Mouse (Mus musculus) ovary, adult 18-20 months (tissue): ENCODE measurements around the gene Phox2b.

ENCODE experiments used
- DNase-seq: peaks from one replicate; pipeline ENCODE4 v3.0.0; 2022; ENCODE audit warnings: low spot score, mixed read lengths

The Phox2b gene

GRCm38 (mm10) chr5:67098733-67099323 is at the start of gene Phox2b:
Phox2b (minus strand) TSS chr5:67099301.
- DNase-seq: no peak

DNA sequence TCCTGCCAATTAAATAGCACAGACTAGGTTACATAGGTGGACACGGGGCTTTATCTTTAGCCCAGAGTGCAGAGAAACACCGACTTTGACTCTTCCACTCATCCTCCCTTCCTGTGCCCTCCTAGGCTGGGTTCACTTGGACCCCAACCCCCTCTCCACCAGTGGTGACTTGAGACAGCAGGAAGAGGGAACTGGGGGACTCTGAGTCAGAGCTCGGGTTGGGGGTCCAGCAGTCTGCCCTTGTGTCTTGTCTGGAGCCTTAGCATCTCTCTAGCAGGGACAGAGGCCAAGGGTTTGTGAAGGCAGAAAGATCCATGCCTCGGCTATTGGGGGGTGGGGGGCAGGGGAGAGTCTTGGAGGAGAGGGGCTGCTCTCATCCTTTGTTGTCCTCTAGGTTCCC is 43.5 kb upstream of the Phox2b start:
- no peak for DNase-seq

DNA sequence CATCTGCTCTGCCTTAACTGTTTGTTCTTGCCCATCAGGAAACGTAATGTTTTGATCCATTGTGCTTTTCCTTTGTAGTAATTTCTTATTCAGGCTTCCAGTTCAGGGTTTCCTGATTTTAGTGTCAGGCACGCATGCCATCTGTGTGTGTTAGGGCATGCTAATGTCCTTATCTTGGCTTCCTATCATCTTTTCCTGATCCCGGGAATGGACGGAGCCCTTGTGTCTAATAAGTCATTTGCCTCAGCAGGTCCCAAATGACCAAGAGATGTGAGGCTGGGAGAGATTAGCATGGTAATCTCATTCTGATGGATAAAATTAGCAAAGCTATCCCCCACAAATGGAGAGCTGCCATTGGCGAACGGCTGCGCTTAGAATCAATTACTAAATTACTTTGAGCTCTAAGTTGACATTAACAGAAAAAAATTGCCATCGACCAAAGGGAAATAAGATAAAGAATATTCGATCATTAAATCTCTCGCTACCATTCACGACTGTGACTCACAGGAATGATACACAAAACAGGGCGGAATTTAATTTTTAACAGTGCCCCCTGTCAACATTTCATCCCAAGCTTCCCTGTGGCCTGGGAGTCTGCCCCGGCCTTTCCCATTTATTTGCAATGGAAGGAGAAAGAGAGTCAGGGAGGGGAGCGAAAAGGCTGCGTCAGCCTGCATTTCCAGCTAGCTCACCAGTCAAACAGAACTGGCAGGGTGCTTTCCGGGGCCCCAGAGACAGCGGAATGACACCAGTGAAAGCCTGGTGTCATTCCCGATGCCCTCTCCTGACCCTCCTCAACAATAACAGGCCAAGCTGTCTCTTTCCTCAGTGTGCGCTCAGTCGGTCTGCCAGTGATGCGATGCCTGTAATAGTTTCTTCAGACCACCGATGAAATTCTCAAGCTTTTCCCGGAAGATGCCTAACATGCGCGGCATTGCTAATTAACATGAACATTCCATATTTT is 40.2 kb upstream of the Phox2b start:
- no peak for DNase-seq

GRCm38 (mm10) chr5:67138643-67139042 is 39.5 kb upstream of the Phox2b start:
- no peak for DNase-seq

GRCm38 (mm10) chr5:67134698-67135097 is 35.6 kb upstream of the Phox2b start:
- no peak for DNase-seq

- DNase-seq: no peak
These were observed 32.6 kb upstream of the Phox2b start for GRCm38 (mm10) chr5:67131671-67132070.

DNA sequence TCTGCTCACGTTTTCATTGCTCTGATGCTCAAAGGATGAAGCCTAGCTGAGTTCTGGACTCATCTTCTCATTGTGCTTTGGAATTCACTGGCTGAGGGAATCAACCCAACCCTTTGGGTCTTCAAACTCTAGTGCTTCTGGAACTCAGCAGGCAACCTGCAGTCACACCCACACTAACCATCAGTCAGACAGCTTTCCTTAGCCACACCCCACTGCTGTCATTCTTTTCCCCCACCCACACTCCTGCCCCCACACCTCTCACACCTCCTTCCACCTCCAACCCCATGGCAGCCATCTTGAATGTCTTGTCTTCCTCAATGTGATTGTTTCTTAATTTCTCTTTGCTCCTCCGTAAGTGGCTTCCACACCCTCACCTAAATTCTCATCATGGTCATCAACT is 7.2 kb upstream of the Phox2b start:
- no peak for DNase-seq

- no peak for DNase-seq
These were observed 3.9 kb upstream of the Phox2b start for GRCm38 (mm10) chr5:67103016-67103415.

GRCm38 (mm10) chr5:67101793-67102600 is 2.9 kb upstream of the Phox2b start:
- DNase-seq: no peak

GRCm38 (mm10) chr5:67101395-67101760 is 2.3 kb upstream of the Phox2b start:
- DNase-seq: no peak

GRCm38 (mm10) chr5:67100564-67101394 is 1.7 kb upstream of the Phox2b start:
- DNase-seq: no peak

DNA sequence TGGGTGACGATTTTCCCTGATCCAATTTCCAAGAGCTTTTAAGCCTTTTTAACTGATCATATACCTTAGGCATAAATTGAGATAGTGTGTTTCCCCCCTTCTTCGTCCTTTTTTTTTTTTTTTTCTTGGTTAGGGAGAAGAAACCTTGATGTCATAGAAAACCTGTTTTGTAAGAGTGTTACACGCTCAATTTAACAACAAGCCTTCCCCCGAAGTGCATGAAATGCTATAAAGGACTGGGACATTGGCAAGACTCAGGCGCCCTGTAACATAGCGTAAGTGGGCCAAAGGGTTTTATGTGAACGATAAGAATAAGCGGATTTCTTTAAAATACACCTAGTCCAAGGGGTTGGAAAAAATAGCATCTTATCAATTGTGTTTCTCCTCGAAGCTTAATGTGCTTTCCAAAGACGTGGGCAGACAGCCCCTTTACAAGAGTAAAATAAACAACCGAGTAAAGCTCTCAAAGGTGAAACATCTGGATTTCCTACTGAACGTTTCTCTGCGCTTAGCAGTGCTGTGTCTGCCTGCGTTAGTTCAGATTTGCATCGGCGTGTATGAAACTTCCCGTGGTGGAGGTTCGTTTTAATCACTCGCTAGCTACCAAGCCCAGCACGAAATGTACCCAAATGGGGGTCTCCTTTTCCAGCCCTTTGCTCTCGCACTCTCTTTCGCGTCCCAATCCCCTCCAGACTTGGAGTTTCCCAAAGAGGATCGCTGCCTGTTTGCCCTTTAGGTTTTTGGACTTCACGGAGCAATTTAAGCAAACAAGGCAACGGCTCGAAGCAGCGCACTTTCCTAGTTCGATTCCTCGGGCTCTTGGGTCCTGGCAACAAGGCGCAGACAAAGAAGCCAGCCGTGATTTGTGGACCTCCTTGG is 531 bp upstream of the Phox2b start:
- DNase-seq: no peak

DNA sequence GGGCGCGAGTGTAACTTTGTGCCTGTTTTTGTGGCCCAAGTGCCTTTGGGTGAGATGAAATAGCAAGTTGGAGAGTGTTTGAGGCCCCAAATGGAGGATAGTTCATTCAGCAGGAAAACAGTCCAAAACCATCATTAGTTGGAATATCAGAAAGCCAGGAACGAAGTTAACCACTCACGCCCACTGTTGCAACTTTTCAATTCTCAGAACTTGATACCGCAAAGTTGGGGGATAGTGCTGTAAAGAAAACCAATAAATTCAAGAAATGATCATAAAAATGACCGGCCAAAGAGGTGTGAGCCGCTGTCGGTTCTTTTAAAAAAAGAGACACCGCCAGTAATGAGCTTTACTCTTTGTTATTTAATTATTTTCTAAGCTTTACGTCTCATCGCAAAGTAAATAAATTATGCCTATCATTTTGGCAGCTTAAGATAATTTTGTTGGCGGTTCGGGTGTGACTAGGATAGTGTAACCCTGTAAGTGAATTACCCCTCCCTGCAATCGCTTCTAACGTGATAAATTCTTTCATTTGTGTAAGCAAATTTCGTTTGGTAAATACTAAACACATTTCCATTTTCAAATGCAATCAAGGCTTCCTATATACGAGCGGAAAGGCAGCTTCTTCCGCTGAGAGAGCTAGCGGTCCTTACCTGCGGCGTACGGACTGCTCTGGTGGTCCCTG is 909 bp downstream of the Phox2b start:
- no peak for DNase-seq

DNA sequence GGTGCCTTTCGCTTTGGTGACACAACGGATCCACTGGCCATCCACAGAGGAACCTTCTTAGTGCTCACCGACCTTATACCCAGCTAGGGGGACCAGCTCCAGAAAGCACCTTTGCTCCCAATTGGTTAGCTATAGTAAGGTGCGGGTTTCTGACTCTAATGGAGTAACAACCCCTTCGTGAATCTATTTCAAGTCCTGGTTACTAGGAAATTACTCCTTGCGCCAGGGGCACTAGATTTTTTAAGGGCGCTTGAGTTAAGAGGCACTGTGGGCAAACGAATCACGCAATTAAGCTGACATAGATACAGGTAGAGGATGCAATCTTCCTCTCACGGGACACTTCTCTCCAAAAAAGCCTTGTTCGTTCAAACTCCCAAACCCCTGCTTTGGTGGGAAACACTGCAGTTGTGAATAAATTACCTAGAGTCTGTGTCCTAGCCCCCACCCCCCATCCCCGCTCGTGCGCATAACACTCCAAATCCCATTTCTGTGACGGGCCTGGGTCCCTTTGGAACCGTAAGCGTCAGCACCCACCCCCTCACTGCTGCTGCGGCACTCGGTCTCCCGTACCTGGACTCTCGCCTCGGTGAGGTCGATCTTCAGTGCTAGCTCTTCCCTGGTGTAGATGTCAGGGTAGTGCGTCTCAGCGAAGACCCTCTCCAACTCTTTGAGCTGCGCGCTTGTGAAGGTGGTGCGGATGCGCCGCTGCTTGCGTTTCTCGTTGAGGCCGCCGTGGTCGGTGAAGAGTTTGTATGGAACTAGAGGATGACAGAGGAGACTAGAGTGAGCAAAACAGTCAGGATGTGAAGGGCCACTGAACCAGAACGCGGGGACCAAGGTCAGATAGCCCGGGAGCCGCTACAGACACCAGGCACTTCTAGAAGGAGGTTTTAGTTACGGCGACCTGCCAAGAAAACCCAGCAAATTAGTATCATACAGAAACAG is 1.7 kb downstream of the Phox2b start:
- DNase-seq: no peak

- no peak for DNase-seq
These were observed 2.7 kb downstream of the Phox2b start for GRCm38 (mm10) chr5:67096378-67096771.

- DNase-seq: no peak
These were observed 3.3 kb downstream of the Phox2b start for GRCm38 (mm10) chr5:67095651-67096377.

DNA sequence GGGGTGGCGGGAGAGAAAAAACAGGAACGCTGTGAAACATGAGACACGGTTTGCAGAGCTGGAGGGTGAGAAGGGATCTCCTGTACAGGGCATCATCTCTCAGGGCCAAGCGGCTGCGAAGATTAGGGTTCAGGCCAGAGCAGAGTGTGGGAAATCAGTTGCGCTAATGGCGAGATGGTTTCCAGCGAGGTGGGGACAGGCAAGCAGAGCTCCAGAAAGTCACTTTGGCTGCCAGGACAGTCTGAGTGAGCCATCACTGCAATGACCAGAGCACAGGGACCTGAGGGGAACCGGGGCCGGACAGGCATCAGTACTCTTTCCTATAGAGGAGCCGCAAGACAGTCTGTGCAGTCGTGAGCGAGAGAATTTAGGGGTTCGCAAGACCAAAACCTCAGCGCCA is 3.9 kb downstream of the Phox2b start:
- no peak for DNase-seq

- no peak for DNase-seq
These were observed 5.1 kb downstream of the Phox2b start for GRCm38 (mm10) chr5:67093991-67094390.
